Mouse (Mus musculus) midbrain, embryonic 14.5 days (tissue): ENCODE measurements at regions not wholly inside any gene's neighbourhood (a gene's known extent, or its start where the extent isn't known, plus 50 kb on each side); places are given as distances from the start of the nearest gene placed in this dataset.
A peak's percentile ranks its signal among the peaks of the same experiment; 100 is the strongest.

ENCODE experiments used
- ATAC-seq: fragments of 200-750 bp; cut with Nextera tagmentation; 2 replicates; pipeline ENCODE4 v1.8.0; 2017; ENCODE audit warnings: moderate number of reproducible peaks, moderate library complexity; ENCODE audit not compliant: low FRiP score, low TSS enrichment
- DNase-seq: peaks from one replicate; pipeline ENCODE4 v3.0.0-alpha.2; 2015
- H3K27ac ChIP-seq: fragments of 300-500 bp; sonication (generic); replicated peaks from 2 replicates; pipeline ENCODE4 v1.5.1; 2014; ENCODE audit warnings: mild to moderate bottlenecking, low read depth, low read length, moderate library complexity
- H3K27me3 ChIP-seq: fragments of 300-500 bp; sonication (generic); 2 replicates; pipeline ENCODE4 v1.6.1; 2014; ENCODE audit warnings: low read length, control low read depth, mixed read lengths; ENCODE audit not compliant: control insufficient read depth, insufficient read depth
- H3K36me3 ChIP-seq: fragments of 300-500 bp; sonication (generic); 2 replicates; pipeline ENCODE4 v1.6.1; 2014; ENCODE audit warnings: low read length, control low read depth; ENCODE audit not compliant: control insufficient read depth, insufficient read depth
- H3K4me1 ChIP-seq: fragments of 300-500 bp; sonication (generic); 2 replicates; pipeline ENCODE4 v1.6.1; 2014; ENCODE audit warnings: mild to moderate bottlenecking, antibody characterized with exemption, low read length, control low read depth; ENCODE audit not compliant: control insufficient read depth, insufficient read depth
- H3K4me2 ChIP-seq: fragments of 300-500 bp; sonication (generic); 2 replicates; pipeline ENCODE4 v1.6.1; 2014; ENCODE audit warnings: mild to moderate bottlenecking, low read length, moderate library complexity
- H3K4me3 ChIP-seq: fragments of 300-500 bp; sonication (generic); replicated peaks from 2 replicates; pipeline ENCODE4 v1.5.1; 2014; ENCODE audit warnings: low read depth, low read length
- H3K9ac ChIP-seq: fragments of 300-500 bp; sonication (generic); replicated peaks from 2 replicates; pipeline ENCODE4 v1.6.1; 2014; ENCODE audit warnings: mild to moderate bottlenecking, low read length, moderate library complexity
- H3K9me3 ChIP-seq: fragments of 300-500 bp; sonication (generic); 2 replicates; pipeline ENCODE4 v1.6.1; 2016; ENCODE audit warnings: low read length, control low read depth, mixed read lengths; ENCODE audit not compliant: control insufficient read depth
- WGBS: fragments of 180-500 bp; shearing (Covaris S2); extraction: QIAGEN DNeasy Blood & Tissue Kit; methylation state at CpG from one replicate; pipeline ENCODE4 v1.1.7; 2014; 5-methylcytosine and 5-hydroxymethylcytosine counted together

DNA sequence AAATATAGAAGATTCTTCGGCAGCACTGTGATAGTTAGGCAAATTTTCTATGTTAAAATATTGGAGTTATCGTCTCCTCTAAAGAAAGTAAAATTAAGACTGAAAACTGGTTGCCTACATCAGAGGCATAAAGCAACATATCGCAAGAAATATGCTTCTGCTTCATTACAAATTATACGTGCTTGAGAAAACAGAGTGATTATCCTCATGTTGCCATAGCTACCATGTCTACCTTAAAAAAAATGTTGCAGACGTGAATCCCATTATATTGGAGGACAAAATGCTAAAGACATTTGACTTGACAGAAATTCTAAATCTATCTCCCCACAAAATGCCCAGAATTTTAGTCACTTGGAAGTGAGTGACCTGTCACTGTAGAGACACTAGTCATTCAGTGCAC lies 1677.6 kb upstream of the Tenm3 start:
- 51% methylated on average over 5 of the region's 5 CpGs for WGBS
- no peaks in the 10 kb centered on the region for H3K36me3 ChIP-seq
- no peaks in the 10 kb centered on the region for H3K27me3 ChIP-seq
- no peak overlapping the region for H3K9ac ChIP-seq
- no peak overlapping the region for H3K4me3 ChIP-seq
- ATAC-seq (no peak), DNase-seq (peak; percentile 26)
- no peak overlapping the region for H3K27ac ChIP-seq
- no peaks in the 10 kb centered on the region for H3K9me3 ChIP-seq
- 0 out of 2 replicates have a peak, but pooled peaks cover 3% of the 10 kb centered on the region for H3K4me1 ChIP-seq
- H3K4me2 ChIP-seq: no peak overlapping the region
